ENCODE assay signal across 8 mouse cellular contexts in the genomic region with DNA sequence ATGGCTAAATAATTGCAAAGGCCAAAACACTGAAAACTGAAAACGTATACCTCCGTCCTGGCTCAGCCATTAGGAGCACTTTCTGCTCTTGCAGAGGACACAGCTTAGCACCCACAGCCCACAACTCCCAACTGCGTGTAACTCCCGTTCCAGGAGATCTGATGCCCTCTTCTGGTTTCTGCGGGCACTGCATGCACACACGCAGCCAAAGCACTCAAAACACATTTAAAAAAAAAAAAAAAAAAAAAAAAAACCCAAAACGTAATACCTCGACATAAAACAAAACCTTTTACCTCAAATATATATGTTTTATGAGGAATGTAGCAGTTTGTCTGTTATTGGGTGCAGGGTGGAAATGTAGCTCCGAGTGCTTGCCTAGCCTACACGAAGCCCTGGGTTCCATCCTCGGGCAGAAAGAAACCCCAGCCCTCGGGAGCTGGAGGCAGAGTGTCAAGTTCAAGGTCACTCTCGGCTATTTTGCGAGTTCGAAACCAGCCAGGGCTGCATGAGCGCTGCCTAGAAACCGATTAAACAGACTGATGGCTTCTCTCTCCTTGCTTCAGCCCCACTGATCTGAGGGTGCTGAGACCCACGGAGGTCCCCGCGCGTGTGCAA. TPM values are rescaled to one million over a fixed set of nuclear protein-coding genes. Genes with fewer than 3 reads are reported as not detected.
DNase-seq lines count a peak whose midpoint lies in the region; ATAC-seq lines count a peak whose summit lies in the region.

No protein-coding gene starts in this region.

- peaks cover 15% of the 10 kb centered on the region for H3K36me3 ChIP-seq in hindbrain, embryonic 13.5 days

- H3K27ac ChIP-seq in hindbrain, embryonic 13.5 days = peak overlapping the region; percentile 94

- ATAC-seq in hindbrain, embryonic 13.5 days (ENCODE audit: low FRiP score) = peak; percentile 50

- peak overlapping the region; percentile 92 for H3K9ac ChIP-seq in hindbrain, embryonic 13.5 days

- H3K9me3 ChIP-seq in hindbrain, embryonic 13.5 days = no peaks in the 10 kb centered on the region

- H3K4me1 ChIP-seq in hindbrain, embryonic 13.5 days (replicated peaks) = peaks cover 15% of the 10 kb centered on the region

- WGBS in hindbrain, embryonic 13.5 days = 2% methylated on average over 21 of the region's 21 CpGs

- peak; percentile 69 for DNase-seq in Muller cell, postnatal 12 days (ENCODE audit: inconsistent ontology term)
- peak; percentile 90 for DNase-seq in cerebellum, adult 9-11 months
- DNase-seq in frontal cortex, postnatal 10 days (ENCODE audit: low spot score in 2 of 2) = peak; percentile 74 to 87
- peak; percentile 82 to 99 for DNase-seq in layer of hippocampus, postnatal 25 days (ENCODE audit: extremely low spot score in 1 of 2, low spot score in 1 of 2)
- DNase-seq in lung, postnatal 25 days (ENCODE audit: low spot score) = peak; percentile 89
- peak; percentile 84 for DNase-seq in retina, embryonic 14.5 days (ENCODE audit: low spot score)
- DNase-seq in thymus, postnatal 4 days = peak; percentile 95

- H3K4me3 ChIP-seq in hindbrain, embryonic 13.5 days = peak overlapping the region; percentile 76

- peak overlapping the region; percentile 65 for H3K4me2 ChIP-seq in hindbrain, embryonic 13.5 days

- H3K27me3 ChIP-seq in hindbrain, embryonic 13.5 days = no peaks in the 10 kb centered on the region

RNA-seq across cellular contexts. Expression of a gene that starts 0.5 kb away (rescaled TPM):
- 21.6 and 23.8 TPM in 2 replicates for polyA plus RNA-seq in hindbrain, embryonic 13.5 days (2015; fragmentation: Nextera tagmentation; extraction: Ambion mirVana)
- 10 to 100 TPM; 23.9 to 29.1 TPM for total RNA-seq in layer of hippocampus, postnatal 25 days (2021)

RNA-seq across cellular contexts. Expression of a gene that starts 34.9 kb away (rescaled TPM):
- polyA plus RNA-seq in hindbrain, embryonic 13.5 days (2015; fragmentation: Nextera tagmentation; extraction: Ambion mirVana) = 0.23 TPM in 1 of 2 replicates, not detected in the other
- total RNA-seq in layer of hippocampus, postnatal 25 days (2021) = not detected

RNA-seq across cellular contexts. Expression of a gene that starts 43.0 kb away (rescaled TPM):
- not detected in 2 replicates for polyA plus RNA-seq in hindbrain, embryonic 13.5 days (2015; fragmentation: Nextera tagmentation; extraction: Ambion mirVana)
- total RNA-seq in layer of hippocampus, postnatal 25 days (2021) = under 1 TPM in 1 of 2 experiments, not detected in 1; 0.38 TPM

Comparison
In these comparisons a context has a peak if more than half of its experiments do, and no peak if none do; other contexts are left out.
1. Peak in every context shown above with its lines: DNase-seq, ATAC-seq, H3K4me3 ChIP-seq and H3K27ac ChIP-seq.